Mouse (Mus musculus): ENCODE measurements around the gene Dhx16.
A peak's percentile ranks its signal among the peaks of the same experiment; 100 is the strongest.

The Dhx16 gene

GRCm38 (mm10) chr17:35859835-35860234 is 19.8 kb upstream of the Dhx16 start:
- DNase-seq (ENCODE audit: low spot score) = no peak

- DNase-seq (ENCODE audit: low spot score) = no peak
Measured at GRCm38 (mm10) chr17:35860831-35861197, 18.8 kb upstream of the Dhx16 start.

- peak; percentile 84 for DNase-seq (ENCODE audit: low spot score)
Measured at GRCm38 (mm10) chr17:35861198-35861857, 18.3 kb upstream of the Dhx16 start, which contains the start of gene Nrm. TSS of gene Nrm (plus strand) at chr17:35861318.

- DNase-seq (ENCODE audit: low spot score) = no peak
Measured at GRCm38 (mm10) chr17:35864832-35865353, 14.7 kb upstream of the Dhx16 start.

- peak; percentile 62 for DNase-seq (ENCODE audit: low spot score)
Measured at GRCm38 (mm10) chr17:35865481-35866280, 13.9 kb upstream of the Dhx16 start, which contains the start of gene Ppp1r18. TSS of gene Ppp1r18 (plus strand) at chr17:35865593.

- peak; percentile 51 for DNase-seq (ENCODE audit: low spot score)
Measured at GRCm38 (mm10) chr17:35866281-35866831, 13.3 kb upstream of the Dhx16 start.

- no peak for DNase-seq (ENCODE audit: low spot score)
Measured at GRCm38 (mm10) chr17:35866911-35867890, 12.4 kb upstream of the Dhx16 start.

- DNase-seq (ENCODE audit: low spot score) = no peak
Measured at GRCm38 (mm10) chr17:35868165-35868820, 11.3 kb upstream of the Dhx16 start.

GRCm38 (mm10) chr17:35868961-35869345 is 10.7 kb upstream of the Dhx16 start:
- no peak for DNase-seq (ENCODE audit: low spot score)

- DNase-seq (ENCODE audit: low spot score) = no peak
Measured at GRCm38 (mm10) chr17:35869346-35870067, 10.1 kb upstream of the Dhx16 start.

GRCm38 (mm10) chr17:35870151-35870883 is 9.3 kb upstream of the Dhx16 start:
- DNase-seq (ENCODE audit: low spot score) = no peak

- no peak for DNase-seq (ENCODE audit: low spot score)
Measured at GRCm38 (mm10) chr17:35870884-35871696, 8.5 kb upstream of the Dhx16 start.

- DNase-seq (ENCODE audit: low spot score) = peak; percentile 91
Measured at GRCm38 (mm10) chr17:35873774-35874519, 5.7 kb upstream of the Dhx16 start.

GRCm38 (mm10) chr17:35874721-35875120 is 4.9 kb upstream of the Dhx16 start:
- no peak for DNase-seq (ENCODE audit: low spot score)

GRCm38 (mm10) chr17:35882924-35883323 is 3.3 kb downstream of the Dhx16 start:
- no peak for DNase-seq (ENCODE audit: low spot score)

GRCm38 (mm10) chr17:35883777-35884176 is 4.2 kb downstream of the Dhx16 start:
- no peak for DNase-seq (ENCODE audit: low spot score)

GRCm38 (mm10) chr17:35887725-35888124 is 8.1 kb downstream of the Dhx16 start:
- DNase-seq (ENCODE audit: low spot score) = no peak

All from ovary, postnatal 14 days (tissue).